Mouse (Mus musculus) cerebellum, postnatal 14 days (tissue): ENCODE results near the gene Tcf19.
A peak's percentile ranks its signal among the peaks of the same experiment; 100 is the strongest.
"Not testable (repeated sequence)": the region's sequence is repeated elsewhere in the genome, so short reads cannot be mapped to it uniquely, and the experiment has no call there.

Experiments
- DNase-seq, 2 experiments: peaks; one replicate each; pipeline ENCODE4 v3.0.0; 2021; ENCODE audit warnings: mixed read lengths in 2 of 2

The Tcf19 gene

GRCm38 (mm10) chr17:35484066-35484465, 32.6 kb downstream of the Tcf19 start:
- peak; percentile 73 to 77 for DNase-seq

- no peak for DNase-seq
These were observed 46.5 kb downstream of the Tcf19 start, which contains the start of gene H2-Q10 for GRCm38 (mm10) chr17:35469842-35470751. Gene H2-Q10 (plus strand): TSS chr17:35470089.

DNA sequence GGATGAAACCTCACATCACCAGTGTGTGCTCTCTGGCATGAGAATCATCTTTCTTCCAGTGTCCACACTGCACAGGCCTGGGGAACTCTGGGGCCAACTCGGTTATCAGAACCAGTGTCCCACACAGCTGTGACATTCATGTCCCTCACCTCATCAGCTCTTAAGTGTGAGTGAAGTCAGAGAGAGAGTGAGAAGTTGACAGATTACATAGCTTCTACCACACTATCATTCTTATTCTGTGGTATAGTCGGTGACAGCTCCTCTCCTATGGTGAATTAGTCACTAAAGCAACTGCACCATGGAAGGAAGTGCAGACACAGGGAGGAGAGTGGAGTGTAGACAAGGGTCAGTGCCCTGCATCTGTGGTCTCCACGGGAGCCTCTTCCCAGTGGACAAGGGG, 47.7 kb downstream of the Tcf19 start:
- DNase-seq = not testable (repeated sequence)

DNA sequence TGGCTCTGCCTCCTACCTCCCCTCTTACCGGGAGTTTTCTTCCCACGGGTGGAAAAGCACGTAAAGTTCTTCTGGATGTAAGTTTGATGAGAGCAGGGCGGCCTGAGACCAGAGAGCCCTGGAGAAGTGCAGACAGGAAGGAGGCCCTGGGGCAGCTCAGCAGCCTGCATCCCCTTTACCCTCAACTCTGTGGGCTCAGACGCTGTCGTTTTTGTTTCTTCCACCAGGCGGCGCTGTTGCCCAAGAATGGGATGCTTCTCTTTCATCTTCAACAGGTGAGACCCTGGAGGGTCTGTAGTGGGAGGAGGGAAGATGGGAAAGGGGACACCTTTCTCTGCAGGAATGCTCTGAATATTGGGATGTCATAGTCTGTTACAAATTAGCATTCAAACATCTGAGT, 51.0 kb downstream of the Tcf19 start:
- DNase-seq = peak in 1 of 2 experiments; percentile 55
